ENCODE assay signal across 9 mouse cellular contexts in the genomic region with DNA sequence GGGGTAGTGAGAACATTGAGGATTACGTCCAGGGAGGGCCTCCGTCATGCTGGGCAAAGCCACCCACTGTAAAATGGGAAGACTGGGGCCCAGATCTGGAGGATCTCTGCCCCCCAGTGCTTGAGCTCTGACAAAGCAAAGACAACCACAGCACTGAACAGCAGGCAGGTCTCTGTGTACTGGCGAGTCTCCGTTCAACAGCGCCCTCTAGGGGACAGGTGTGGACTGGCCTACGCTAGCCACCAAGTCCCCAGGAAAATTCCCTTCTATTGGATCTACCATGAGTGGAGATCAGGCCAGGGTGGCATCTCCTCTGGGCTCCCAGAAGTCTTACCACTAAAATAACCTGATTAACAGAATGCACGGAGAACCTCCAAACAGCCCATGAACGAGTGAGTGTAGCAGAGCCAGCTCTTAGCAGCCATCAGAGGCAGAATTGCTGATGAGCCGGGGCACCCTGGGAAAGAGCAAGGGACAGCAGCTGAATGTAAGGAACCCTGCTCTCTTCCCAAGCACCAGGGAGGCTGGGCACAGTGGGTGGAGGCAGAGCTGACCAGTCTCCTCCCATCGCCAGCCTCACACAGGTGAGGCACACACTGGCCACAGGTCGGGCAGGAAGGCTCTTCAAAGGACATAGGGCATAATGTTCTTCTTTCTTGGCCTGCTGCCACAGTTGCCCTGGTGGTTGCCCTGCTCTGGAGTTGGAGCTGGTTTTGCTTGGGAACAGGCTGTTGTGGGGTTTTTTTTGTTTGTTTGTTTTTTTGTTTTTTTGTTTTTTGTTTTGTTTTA. TPM values are rescaled to one million over a fixed set of nuclear protein-coding genes. Genes with fewer than 3 reads are reported as not detected.
DNase-seq lines count a peak whose midpoint lies in the region; ATAC-seq and TF ChIP-seq lines count a peak whose summit lies in the region.
"Had no signal": no experiment of that assay in that cellular context is flagged by ENCODE, and none has a peak within 500 bp of the region (broad histone marks: within the 10 kb centered on the region; RNA-seq: fewer than 3 reads in every experiment).

No protein-coding gene starts in this region.

- no peak for TF ChIP-seq POLR2A in heart, adult 2 months (IDR thresholded peaks at IDR 0.05; ENCODE audit: insufficient read depth, low read depth, low read length)
- TF ChIP-seq POLR2A in bone marrow, adult 2 months (IDR thresholded peaks at IDR 0.05; ENCODE audit: borderline replicate concordance, control insufficient read depth, low read depth, low read length), result no peak

- no peak overlapping the region for H3K9ac ChIP-seq in heart, adult 2 months (ENCODE audit: low read depth, low read length)

- ATAC-seq in erythroblast, adult 5-6 weeks (replicated peaks; ENCODE audit: low FRiP score, poor library complexity, severe bottlenecking), result peak; percentile 63; the same call in 1 of the 2 replicates
- no peak for ATAC-seq in granulocyte monocyte progenitor cell, adult 5-6 weeks (replicated peaks; ENCODE audit: poor library complexity, severe bottlenecking)

- no peaks in the 10 kb centered on the region for H3K36me3 ChIP-seq in heart, adult 2 months (ENCODE audit: control insufficient read depth, insufficient read depth, low read length)
- no peaks in the 10 kb centered on the region for H3K36me3 ChIP-seq in limb, embryonic 10.5 days

- no peaks in the 10 kb centered on the region for H3K4me1 ChIP-seq in heart, adult 2 months (ENCODE audit: control insufficient read depth, insufficient read depth, low read length)
- H3K4me1 ChIP-seq in bone marrow, adult 2 months (ENCODE audit: control insufficient read depth, insufficient read depth, low read length), result no peaks in the 10 kb centered on the region; the same call in 1 of the 2 replicates
- H3K4me1 ChIP-seq in limb, embryonic 10.5 days, result no peaks in the 10 kb centered on the region

- DNase-seq in heart, adult 2 months, result peak; percentile 22 to 35
- no peak for DNase-seq in heart, adult 11 months
- peak; percentile 20 for DNase-seq in CD4-positive helper T cell, adult 2 months (ENCODE audit: low read depth, low spot score)
- peak; percentile 65 for DNase-seq in limb, embryonic 10.5 days (ENCODE audit: low spot score)
- peak; percentile 26 for DNase-seq in right cerebral cortex, postnatal 25 days

- no peaks in the 10 kb centered on the region for H3K79me2 ChIP-seq in heart, adult 2 months (replicated peaks; ENCODE audit: control insufficient read depth, insufficient read depth, low read length)

- peak; percentile 69 for TF ChIP-seq CTCF in heart, adult 2 months (IDR thresholded peaks at IDR 0.05)
- TF ChIP-seq CTCF in bone marrow, adult 2 months (IDR thresholded peaks at IDR 0.05; ENCODE audit: control insufficient read depth, insufficient read depth, low read length), result peak; percentile 64

- TF ChIP-seq EP300 in heart, adult 2 months (IDR thresholded peaks at IDR 0.05; ENCODE audit: insufficient read depth, low read depth, low read length), result no peak

- WGBS in heart, adult 2 months, result 38% methylated on average over 11 of the region's 11 CpGs
- 44% methylated on average over 11 of the region's 11 CpGs for WGBS in bone marrow, adult 2 months
- 34% methylated on average over 11 of the region's 11 CpGs for WGBS in limb, embryonic 10.5 days

- no peaks in the 10 kb centered on the region for H3K9me3 ChIP-seq in limb, embryonic 10.5 days (replicated peaks)

- H3K27me3 ChIP-seq in heart, adult 2 months (ENCODE audit: control insufficient read depth, insufficient read depth, low read length), result no peaks in the 10 kb centered on the region
- H3K27me3 ChIP-seq in limb, embryonic 10.5 days (ENCODE audit: low read depth, poor library complexity, severe bottlenecking), result no peaks in the 10 kb centered on the region

- H3K27ac ChIP-seq in heart, adult 2 months, result no peak overlapping the region
- H3K27ac ChIP-seq in bone marrow, adult 2 months (ENCODE audit: control insufficient read depth, insufficient read depth, low read depth, low read length, poor library complexity), result no peak overlapping the region
- no peak overlapping the region for H3K27ac ChIP-seq in limb, embryonic 10.5 days

- intact Hi-C loops in heart, adult 2 months (cut with DNase I), result loop anchor here (5.0 kb wide), 1 partner anchor 275 kb away; no protein-coding TSS in a partner anchor

- H3K4me3 ChIP-seq in heart, adult 2 months, result no peak overlapping the region
- no peak overlapping the region for H3K4me3 ChIP-seq in bone marrow, adult 2 months (replicated peaks; ENCODE audit: control insufficient read depth, low read depth, low read length)
- no peak overlapping the region for H3K4me3 ChIP-seq in limb, embryonic 10.5 days

RNA-seq across cellular contexts. Expression of a gene that starts 16.5 kb away (rescaled TPM):
- not detected for total RNA-seq in heart, adult 2 months (2021)
- polyA plus RNA-seq in heart, adult 2 months (2012; rRNA removed), result 0.06 TPM in 1 of 2 replicates, not detected in the other
- not detected in 2 replicates for polyA plus RNA-seq in bone marrow, adult 2 months (2011; ENCODE audit: insufficient read depth, insufficient read length, low replicate concordance, missing spikeins)
- not detected in 2 replicates for total RNA-seq in erythroblast, adult 5-6 weeks (2015; ENCODE audit: low replicate concordance)
- not detected in 2 replicates for total RNA-seq in erythroblast, adult 5-6 weeks (2017; ENCODE audit: low replicate concordance)
- not detected in 2 replicates for polyA plus RNA-seq in limb, embryonic 10.5 days (2016; fragmentation: Nextera tagmentation; extraction: Ambion mirVana)
- total RNA-seq in granulocyte monocyte progenitor cell, adult 5-6 weeks (2014; fragmentation: Nextera tagmentation), result not detected in 2 replicates
- total RNA-seq in granulocyte monocyte progenitor cell, adult 5-6 weeks (2017), result not detected in 2 replicates

RNA-seq across cellular contexts. Expression of a gene that starts 33.4 kb away (rescaled TPM):
- total RNA-seq in heart, adult 2 months (2021), result not detected
- not detected in 2 replicates for polyA plus RNA-seq in heart, adult 2 months (2012; rRNA removed)
- not detected in 2 replicates for polyA plus RNA-seq in bone marrow, adult 2 months (2011; ENCODE audit: insufficient read depth, insufficient read length, low replicate concordance, missing spikeins)
- total RNA-seq in erythroblast, adult 5-6 weeks (2015; ENCODE audit: low replicate concordance), result not detected in 2 replicates
- total RNA-seq in erythroblast, adult 5-6 weeks (2017; ENCODE audit: low replicate concordance), result not detected in 2 replicates
- not detected in 2 replicates for polyA plus RNA-seq in limb, embryonic 10.5 days (2016; fragmentation: Nextera tagmentation; extraction: Ambion mirVana)
- not detected in 2 replicates for total RNA-seq in granulocyte monocyte progenitor cell, adult 5-6 weeks (2014; fragmentation: Nextera tagmentation)
- total RNA-seq in granulocyte monocyte progenitor cell, adult 5-6 weeks (2017), result not detected in 2 replicates
- total RNA-seq: left cerebral cortex, postnatal 14 days had no signal

RNA-seq across cellular contexts. Expression of a gene that starts 35.5 kb away (rescaled TPM):
- 1 to 10 TPM; 1.4 to 1.6 TPM for total RNA-seq in heart, adult 2 months (2021)
- polyA plus RNA-seq in heart, adult 2 months (2012; rRNA removed), result 2.2 and 2.4 TPM in 2 replicates
- polyA plus RNA-seq in bone marrow, adult 2 months (2011; ENCODE audit: insufficient read depth, insufficient read length, low replicate concordance, missing spikeins), result 2.0 and 2.3 TPM in 2 replicates
- total RNA-seq in erythroblast, adult 5-6 weeks (2015; ENCODE audit: low replicate concordance), result not detected in 2 replicates
- total RNA-seq in erythroblast, adult 5-6 weeks (2017; ENCODE audit: low replicate concordance), result 1.4 TPM in 1 of 2 replicates, not detected in the other
- 1.1 TPM in 2 replicates for polyA plus RNA-seq in limb, embryonic 10.5 days (2016; fragmentation: Nextera tagmentation; extraction: Ambion mirVana)
- total RNA-seq in granulocyte monocyte progenitor cell, adult 5-6 weeks (2014; fragmentation: Nextera tagmentation), result not detected in 2 replicates
- total RNA-seq in granulocyte monocyte progenitor cell, adult 5-6 weeks (2017), result not detected in 2 replicates
